Mouse (Mus musculus) MEL (cell line): ENCODE results near the gene Klra10. TPM values are rescaled to one million over a fixed set of nuclear protein-coding genes. Genes with fewer than 3 reads are reported as not detected.
"Not testable (repeated sequence)": the region's sequence is repeated elsewhere in the genome, so short reads cannot be mapped to it uniquely, and the experiment has no call there.

Experiments used
- DNase-seq: peaks from one replicate; pipeline ENCODE4 v3.0.0; 2011; ENCODE audit warnings: low read depth, low spot score
- H3K27ac ChIP-seq: 2 replicates; pipeline ENCODE4 v1.5.1; 2012; ENCODE audit warnings: low read depth, mild to moderate bottlenecking, control low read depth, low read length, moderate library complexity; ENCODE audit not compliant: control insufficient read depth
- H3K27me3 ChIP-seq, 2 experiments: fragments of 150-350 bp in 1 of 2; sonication (generic) in 1 of 2; 2 replicates each; pipeline ENCODE4 v1.6.1; 2012; ENCODE audit warnings: low read length in 2 of 2, mild to moderate bottlenecking in 2 of 2, improper control_type of control experiment in 1 of 2, moderate library complexity in 1 of 2; ENCODE audit not compliant: insufficient read depth in 2 of 2, control insufficient read depth in 1 of 2
- H3K36me3 ChIP-seq, 2 experiments: 2 replicates each; pipeline ENCODE4 v1.6.1; 2012 to 2014; ENCODE audit warnings: low read length in 2 of 2, improper control_type of control experiment in 1 of 2, inconsistent platforms in 1 of 2, mild to moderate bottlenecking in 1 of 2; ENCODE audit not compliant: insufficient read depth in 2 of 2, control insufficient read depth in 1 of 2
- H3K4me1 ChIP-seq, 2 experiments: fragments of 150-350 bp in 1 of 2; sonication (generic) in 1 of 2; 2 replicates each; pipeline ENCODE4 v1.6.1; 2012; ENCODE audit warnings: low read length in 2 of 2, improper control_type of control experiment in 1 of 2, mild to moderate bottlenecking in 1 of 2; ENCODE audit not compliant: insufficient read depth in 2 of 2, control insufficient read depth in 1 of 2
- H3K4me3 ChIP-seq, 2 experiments: fragments of 150-350 bp in 1 of 2; sonication (generic) in 1 of 2; 2 replicates each; pipeline ENCODE4 v1.5.1; 2012; ENCODE audit warnings: low read depth in 2 of 2, low read length in 2 of 2, mild to moderate bottlenecking in 2 of 2, moderate library complexity in 2 of 2, control low read depth in 1 of 2, improper control_type of control experiment in 1 of 2; ENCODE audit not compliant: control insufficient read depth in 1 of 2, insufficient read depth in 1 of 2
- H3K79me2 ChIP-seq: 2 replicates; pipeline ENCODE4 v1.6.1; 2012; ENCODE audit warnings: mild to moderate bottlenecking, low read length, moderate library complexity; ENCODE audit not compliant: control insufficient read depth, poor library complexity, insufficient read depth
- H3K9ac ChIP-seq: 2 replicates; pipeline ENCODE4 v1.6.1; 2012; ENCODE audit warnings: low read depth, mild to moderate bottlenecking, control low read depth, low read length, moderate library complexity; ENCODE audit not compliant: control insufficient read depth, poor library complexity, severe bottlenecking
- H3K9me3 ChIP-seq: fragments of 150-350 bp; sonication (generic); replicated peaks from 2 replicates; pipeline ENCODE4 v1.6.1; 2012; ENCODE audit warnings: mild to moderate bottlenecking, low read length, improper control_type of control experiment, moderate library complexity; ENCODE audit not compliant: insufficient read depth
- BHLHE40 ChIP-seq: IDR thresholded peaks from 2 replicates; pipeline ENCODE4 v1.6.1; 2012; ENCODE audit warnings: low read depth, mild to moderate bottlenecking, inconsistent platforms, low read length, improper control_type of control experiment, borderline replicate concordance
- CTCF ChIP-seq, 3 experiments: IDR thresholded peaks in 2 of 3; conservative IDR thresholded peaks in 1 of 3; 2 replicates each; pipeline ENCODE4 v1.5.1; 2011 to 2012; ENCODE audit warnings: low read length in 3 of 3, low read depth in 2 of 3, mild to moderate bottlenecking in 2 of 3, improper control_type of control experiment in 1 of 3, inconsistent platforms in 1 of 3, mixed read lengths in 1 of 3, moderate library complexity in 1 of 3; ENCODE audit not compliant: control insufficient read depth in 1 of 3, insufficient read depth in 1 of 3, poor library complexity in 1 of 3, severe bottlenecking in 1 of 3
- HCFC1 ChIP-seq: IDR thresholded peaks from 2 replicates; pipeline ENCODE4 v1.6.1; 2012; ENCODE audit warnings: low read depth, mild to moderate bottlenecking, inconsistent platforms, low read length, improper control_type of control experiment, moderate library complexity
- MAFK ChIP-seq: IDR thresholded peaks from 2 replicates; pipeline ENCODE4 v1.6.1; 2011; ENCODE audit warnings: low read depth, mild to moderate bottlenecking, low read length, improper control_type of control experiment, borderline replicate concordance
- MAX ChIP-seq: IDR thresholded peaks from 2 replicates; pipeline ENCODE4 v1.6.1; 2011; ENCODE audit warnings: low read length, improper control_type of control experiment
- MAZ ChIP-seq: IDR thresholded peaks from 2 replicates; pipeline ENCODE4 v1.6.1; 2012; ENCODE audit warnings: low read depth, mild to moderate bottlenecking, inconsistent platforms, low read length, improper control_type of control experiment
- MYC ChIP-seq: IDR thresholded peaks from 2 replicates; pipeline ENCODE4 v1.6.1; 2011; ENCODE audit warnings: low read depth, mild to moderate bottlenecking, low read length, improper control_type of control experiment, moderate library complexity
- POLR2A ChIP-seq, 2 experiments: IDR thresholded peaks; 2 replicates each; pipeline ENCODE4 v1.6.1; 2011 to 2012; ENCODE audit warnings: low read length in 2 of 2, mild to moderate bottlenecking in 2 of 2, control low read depth in 1 of 2, improper control_type of control experiment in 1 of 2, low read depth in 1 of 2, moderate library complexity in 1 of 2; ENCODE audit not compliant: control insufficient read depth in 1 of 2, insufficient read depth in 1 of 2, poor library complexity in 1 of 2
- SMC3 ChIP-seq: IDR thresholded peaks from 2 replicates; pipeline ENCODE4 v1.6.1; 2011; ENCODE audit warnings: low read depth, low read length, improper control_type of control experiment
- TAL1 ChIP-seq: IDR thresholded peaks from 2 replicates; pipeline ENCODE4 v1.6.1; 2012; ENCODE audit warnings: mild to moderate bottlenecking, inconsistent platforms, low read length, moderate library complexity, mixed read lengths
- USF1 ChIP-seq: IDR thresholded peaks from 2 replicates; pipeline ENCODE4 v1.6.1; 2014; ENCODE audit warnings: low read depth, mild to moderate bottlenecking, inconsistent platforms, low read length, improper control_type of control experiment, moderate library complexity
- ZKSCAN1 ChIP-seq: IDR thresholded peaks from 2 replicates; pipeline ENCODE4 v1.6.1; 2012; ENCODE audit warnings: low read depth, mild to moderate bottlenecking, inconsistent platforms, low read length, improper control_type of control experiment, moderate library complexity
- ZMIZ1 ChIP-seq: IDR thresholded peaks from 2 replicates; pipeline ENCODE4 v1.6.1; 2012; ENCODE audit warnings: low read depth, mild to moderate bottlenecking, inconsistent platforms, low read length, improper control_type of control experiment, moderate library complexity
- polyA plus RNA-seq, 2 experiments: library from polyadenylated mRNA; stranded (reverse) in 1 of 2; unstranded in 1 of 2; fragments of >175 nt in 1 of 2; fragments of >200 nt in 1 of 2; gene quantifications; 2 replicates each; pipeline versions ENCODE4 v1.2.1 to v1.2.4; 2012; ENCODE audit warnings: low replicate concordance in 2 of 2, low read depth in 1 of 2; ENCODE audit not compliant: insufficient read length in 2 of 2, insufficient read depth in 1 of 2, missing spikeins in 1 of 2
- total RNA-seq: library from RNA; depleted of rRNA; stranded (reverse); fragments of 300-350 nt; gene quantifications from 2 replicates; pipeline ENCODE4 v1.2.3, GENCODE M21; 2012; rRNA removed

Klra10 gene
- total RNA-seq = not detected in 2 replicates
- not detected for polyA plus RNA-seq

DNA sequence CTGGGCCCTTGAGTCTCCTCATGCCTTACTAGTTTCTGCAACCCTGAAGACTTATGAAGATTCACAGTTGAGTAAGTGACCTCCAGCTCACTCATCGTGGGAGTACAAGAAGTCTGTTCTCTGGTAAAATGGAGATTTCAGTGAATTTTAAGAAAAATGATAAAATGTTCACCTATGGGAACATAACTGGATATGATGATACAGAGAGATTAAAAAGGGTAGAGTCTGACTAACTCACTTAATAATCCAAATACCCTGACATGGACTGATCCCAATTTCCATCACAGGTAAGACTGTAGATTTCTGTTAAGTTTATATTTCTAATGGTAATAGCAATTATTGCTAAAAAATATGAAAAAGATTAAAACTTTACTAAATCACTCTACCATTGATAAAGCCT lies at the start of gene Klra10:
Klra10 (minus strand) TSS at position 101 of the 400 bp plus-strand sequence.
- DNase-seq, H3K9ac ChIP-seq, H3K36me3 ChIP-seq, H3K9me3 ChIP-seq, H3K4me1 ChIP-seq, H3K4me3 ChIP-seq, H3K79me2 ChIP-seq, H3K27me3 ChIP-seq, H3K27ac ChIP-seq: not testable (repeated sequence)

DNA sequence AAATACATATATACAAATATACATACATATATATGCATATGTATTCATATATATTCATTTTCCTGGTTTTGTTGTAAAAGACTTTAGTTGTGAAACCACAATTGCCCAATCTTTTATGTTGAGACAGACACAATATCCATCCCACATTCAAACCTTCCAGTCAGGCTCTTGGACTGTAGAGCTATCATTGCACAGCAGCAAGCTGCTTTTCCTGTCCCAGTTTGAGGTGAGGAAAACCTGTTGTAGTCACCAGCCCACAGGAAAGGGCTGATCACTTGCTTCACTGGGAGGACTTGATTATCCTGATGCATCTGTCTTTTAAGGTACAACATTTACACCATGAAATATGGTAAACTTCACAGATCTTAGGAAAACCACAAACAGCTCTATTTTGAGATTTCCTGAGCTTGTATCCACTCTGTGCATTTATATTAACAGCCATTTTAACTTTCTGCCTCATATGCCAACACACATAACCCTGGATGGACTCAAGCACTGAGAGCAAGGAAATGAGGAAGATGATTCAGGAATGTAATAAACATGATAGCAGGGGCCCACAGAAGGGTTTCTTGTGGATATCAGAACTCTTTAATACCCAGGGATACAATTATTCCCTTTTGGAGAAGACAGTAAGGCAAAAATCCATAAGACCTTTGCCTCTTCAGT lies 6.4 kb upstream of the Klra10 start:
- Histone ChIP-seq H3K9ac (no peak overlapping the region), H3K4me1 (no peaks in the 10 kb centered on the region), H3K9me3 (no peaks in the 10 kb centered on the region), H3K4me3 (no peak overlapping the region), H3K27me3 (no peaks in the 10 kb centered on the region), H3K36me3 (no peaks in the 10 kb centered on the region), H3K27ac (no peak overlapping the region), H3K79me2 (no peaks in the 10 kb centered on the region)
- TF ChIP-seq POLR2A (IDR thresholded peaks at IDR 0.05; ENCODE audit: control insufficient read depth in 1 of 2, insufficient read depth in 1 of 2, low read depth in 1 of 2, low read length in 2 of 2, poor library complexity in 1 of 2) = no peak
- TF ChIP-seq MAFK = no peak
- no peak for DNase-seq

DNA sequence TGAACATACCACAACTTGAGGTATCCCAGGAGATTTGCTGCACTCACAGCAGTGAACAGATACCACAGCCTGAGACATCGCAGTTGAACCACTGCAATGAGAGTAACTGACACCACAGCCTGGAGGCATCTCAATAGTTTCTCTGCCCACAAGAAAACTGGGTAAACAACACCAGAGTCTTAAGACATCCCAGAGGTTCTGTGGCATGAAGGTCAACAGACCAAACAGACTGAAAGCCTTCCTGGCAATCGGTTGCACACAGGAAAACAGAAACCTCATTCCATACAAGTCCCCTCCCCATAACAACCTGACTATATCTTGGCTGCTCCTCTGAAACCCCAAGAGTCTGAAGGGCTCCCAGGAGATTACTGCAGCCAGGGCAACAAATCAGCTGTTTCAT lies 26.4 kb downstream of the Klra10 start:
- no peak overlapping the region for H3K27ac ChIP-seq
- H3K4me1 ChIP-seq = no peaks in the 10 kb centered on the region
- no peak overlapping the region for H3K9ac ChIP-seq
- TF ChIP-seq TAL1 (no peak), HCFC1 (no peak), ZMIZ1 (no peak), BHLHE40 (no peak), SMC3 (no peak), ZKSCAN1 (no peak), CTCF (IDR thresholded peaks at IDR 0.05 in 2 of 3, conservative IDR thresholded peaks at IDR 0.05 in 1 of 3; ENCODE audit: control insufficient read depth in 1 of 3, insufficient read depth in 1 of 3, low read depth in 2 of 3, low read length in 3 of 3, poor library complexity in 1 of 3, severe bottlenecking in 1 of 3) (no peak), MYC (no peak), MAZ (no peak), USF1 (no peak), MAX (no peak)
- no peaks in the 10 kb centered on the region for H3K79me2 ChIP-seq
- no peak overlapping the region for H3K4me3 ChIP-seq
- no peaks in the 10 kb centered on the region for H3K36me3 ChIP-seq
- no peaks in the 10 kb centered on the region for H3K9me3 ChIP-seq
- no peaks in the 10 kb centered on the region for H3K27me3 ChIP-seq
- DNase-seq = no peak
